Mouse (Mus musculus) cerebellum, postnatal 36 days (tissue): ENCODE measurements around the gene Slc25a45.

Experiments
- DNase-seq, 2 experiments: peaks; one replicate each; pipeline ENCODE4 v3.0.0; 2021 to 2022; ENCODE audit warnings: mixed read lengths in 2 of 2

Gene Slc25a45

DNA sequence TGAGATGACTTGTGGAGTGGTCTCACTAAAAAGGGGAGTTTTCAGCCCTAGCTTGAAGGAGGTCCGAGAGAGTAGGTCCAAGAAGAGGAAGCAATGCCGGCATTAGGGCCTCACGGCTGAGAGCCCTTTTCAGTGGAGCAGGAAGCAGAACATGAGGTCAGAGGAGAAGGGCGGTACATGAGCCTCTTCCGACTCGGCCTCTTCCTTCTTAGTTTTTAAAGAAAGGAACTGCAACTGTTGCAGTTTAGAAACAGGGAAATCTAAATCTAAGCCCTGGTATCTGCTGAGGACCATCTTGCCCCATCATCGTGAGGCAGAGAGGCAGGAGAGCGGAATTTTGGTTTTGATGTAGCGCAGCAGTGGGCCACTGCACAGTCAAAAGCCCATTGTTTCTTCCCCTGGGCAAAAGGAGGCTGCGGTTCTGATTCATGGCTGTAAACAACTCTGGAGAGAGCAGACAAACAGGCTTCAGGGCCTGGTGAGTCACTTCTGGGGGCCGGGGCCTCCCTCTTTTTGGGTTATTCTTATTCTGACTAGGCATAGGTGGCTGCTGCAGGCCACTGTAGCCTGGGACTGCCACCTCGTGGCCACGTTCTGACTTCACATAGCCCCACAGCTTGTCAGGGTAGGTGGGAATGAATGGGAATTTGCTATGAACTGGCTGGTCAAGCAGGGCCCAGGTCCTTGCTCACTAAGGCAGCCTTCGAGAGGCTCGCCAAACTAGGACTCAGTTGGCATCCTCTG, at the start of gene Slc25a45:
TSS of gene Slc25a45 (plus strand) at position 191 of the 744 bp plus-strand sequence.
- DNase-seq: peak; percentile 79

DNA sequence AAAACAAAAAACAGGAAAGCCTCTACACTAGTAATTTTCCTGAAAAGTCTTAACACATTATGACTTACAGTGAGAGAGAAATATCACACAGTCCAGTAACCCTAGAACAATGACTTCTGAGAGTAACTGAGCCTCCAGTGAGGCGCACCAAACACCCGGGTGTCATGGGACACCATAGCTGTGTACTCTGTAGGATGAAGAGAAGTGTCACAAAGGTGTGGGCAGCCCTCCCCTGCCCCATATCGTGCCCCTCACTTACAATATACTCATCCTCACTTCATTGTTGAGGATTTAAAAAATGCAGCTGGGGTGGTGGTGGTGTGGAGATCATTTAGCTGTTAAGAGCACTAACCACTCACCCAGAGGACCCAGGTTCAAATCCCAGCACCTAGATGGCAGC, 49.5 kb upstream of the Slc25a45 start:
- DNase-seq: no peak

DNA sequence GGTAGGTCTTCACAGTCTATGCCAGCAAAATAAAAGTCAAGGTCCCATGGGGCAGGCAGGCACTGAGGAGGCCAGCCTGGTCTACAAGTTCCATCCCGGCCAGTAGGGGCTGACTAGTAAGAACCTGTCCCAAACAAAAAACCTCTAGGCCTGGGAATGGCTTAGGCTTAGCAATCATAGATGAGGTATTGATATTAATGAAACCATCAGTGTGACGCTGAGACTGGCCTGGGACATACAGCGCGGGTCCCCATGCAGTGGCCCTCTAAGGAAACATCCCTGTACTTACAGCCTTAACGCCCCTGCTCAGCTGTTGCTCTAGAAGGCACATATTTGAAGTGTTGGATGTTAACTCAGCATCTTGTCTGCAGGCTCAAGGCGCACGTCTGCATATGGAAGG, 48.7 kb upstream of the Slc25a45 start:
- DNase-seq: no peak

DNA sequence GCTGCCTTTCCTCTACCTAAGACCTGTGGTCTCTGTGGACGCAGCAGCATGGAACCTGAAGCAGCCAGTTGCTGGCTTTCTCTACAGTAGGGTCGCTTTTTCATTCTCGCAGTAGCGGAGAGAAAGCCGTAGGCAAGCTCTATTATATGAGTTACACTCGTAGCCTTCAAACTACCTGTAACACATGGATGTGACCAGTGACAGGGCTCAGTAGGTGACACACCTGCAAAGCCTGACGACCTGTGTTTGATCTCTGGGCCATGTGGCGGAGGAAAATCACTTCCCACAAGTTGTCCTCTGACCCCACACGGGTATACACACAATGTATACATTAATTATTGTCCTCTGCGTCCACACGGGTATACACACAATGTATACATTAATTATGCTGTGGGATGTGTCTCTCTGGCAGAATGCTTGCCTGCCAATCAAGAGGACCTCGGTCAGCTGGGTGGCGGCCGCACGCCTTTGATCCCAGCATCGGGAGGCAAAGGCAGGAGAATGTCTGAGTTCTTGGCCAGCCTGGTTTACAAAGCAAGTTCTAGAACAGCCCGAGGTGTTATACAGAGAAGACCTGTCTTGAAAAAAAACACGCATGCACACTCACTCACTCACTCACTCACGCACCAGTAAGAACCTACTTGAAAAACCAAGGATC, 47.5 kb upstream of the Slc25a45 start:
- DNase-seq: no peak

DNA sequence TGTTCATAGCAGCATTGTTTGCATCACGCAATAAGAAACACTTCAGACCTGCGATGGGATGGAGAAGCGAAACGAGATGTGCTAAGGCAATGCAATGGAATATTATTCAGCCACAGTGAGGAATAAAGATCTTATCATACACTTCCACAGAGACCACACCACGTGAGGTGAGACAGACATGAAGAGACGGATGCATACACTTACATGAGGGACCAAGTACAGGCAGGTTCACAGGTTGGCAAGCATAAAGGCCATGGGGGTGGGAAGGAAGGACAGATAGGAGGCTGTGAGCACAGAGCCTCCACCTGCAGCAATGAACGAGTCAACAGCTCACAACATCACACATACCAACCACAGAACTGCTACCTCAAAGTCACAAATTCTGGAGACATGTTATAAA, 46.8 kb upstream of the Slc25a45 start:
- DNase-seq: no peak

DNA sequence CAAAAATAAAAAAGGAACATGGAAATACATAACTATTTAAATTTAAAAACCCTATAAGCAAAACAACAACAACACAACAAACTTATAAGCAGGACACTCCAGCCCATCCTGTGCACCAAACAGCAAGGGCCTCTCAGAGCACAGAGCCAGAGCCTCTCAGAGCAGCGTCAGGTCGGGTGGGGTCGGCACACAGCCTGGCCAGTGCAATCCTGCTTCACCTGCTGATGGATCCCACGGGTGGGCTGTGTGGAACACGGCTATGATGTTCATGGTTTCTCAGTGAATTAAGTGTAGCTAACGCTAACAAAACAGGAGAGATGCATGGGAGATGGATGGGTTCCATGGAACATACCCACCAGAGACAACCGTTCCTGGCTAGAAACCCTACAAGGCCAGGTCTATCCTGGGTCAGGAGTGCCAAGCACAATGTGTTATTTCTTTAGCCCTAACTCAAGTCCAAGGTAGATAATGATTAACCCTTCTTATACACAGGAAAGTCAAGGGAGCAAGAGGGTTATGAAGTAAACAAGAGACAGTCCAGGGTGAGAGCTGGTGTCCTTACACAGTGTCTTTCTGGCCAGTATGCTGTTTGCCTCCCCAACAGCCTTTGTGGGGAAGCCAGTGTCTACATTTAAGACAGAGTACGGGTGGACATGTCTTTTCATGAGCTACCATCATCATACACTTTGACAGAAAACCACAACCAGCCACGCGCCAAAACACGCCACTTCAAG, 46.2 kb upstream of the Slc25a45 start:
- DNase-seq: no peak

DNA sequence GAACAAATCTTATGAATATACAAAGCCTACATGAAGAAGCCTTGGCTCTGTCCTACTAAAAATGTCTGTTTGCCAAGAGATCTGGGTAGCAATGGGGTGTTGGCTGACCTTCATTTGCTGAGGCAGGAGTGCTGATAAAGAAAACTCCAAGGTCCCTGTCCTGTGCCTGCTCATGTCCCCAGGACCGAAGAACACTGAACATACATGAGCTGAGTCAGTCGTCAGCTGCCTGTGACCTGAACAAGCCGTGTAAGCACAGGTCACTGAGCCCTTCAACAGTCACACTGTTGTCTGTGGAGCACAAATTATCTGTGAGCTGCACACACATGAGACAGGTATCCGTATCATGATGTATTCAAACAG, 45.7 kb upstream of the Slc25a45 start:
- no peak for DNase-seq

DNA sequence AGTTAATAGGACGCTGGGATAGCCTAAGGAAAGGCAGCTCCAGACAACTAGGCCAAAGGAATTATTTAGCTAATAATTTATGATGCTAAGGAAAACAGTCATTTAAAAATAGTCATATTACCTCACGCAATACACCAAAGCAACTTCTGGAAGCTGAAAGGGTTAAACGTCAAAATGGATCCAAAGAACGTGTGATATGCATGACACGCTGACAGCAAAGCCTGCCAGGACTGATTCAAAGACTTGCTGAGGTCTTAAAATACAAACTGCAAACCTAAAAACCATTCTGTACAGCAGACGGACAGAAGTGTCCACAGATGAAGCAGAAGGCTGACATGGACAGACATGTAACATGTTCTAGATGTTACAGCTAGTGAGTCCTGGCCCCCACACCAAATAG, 45.3 kb upstream of the Slc25a45 start:
- DNase-seq: no peak

DNA sequence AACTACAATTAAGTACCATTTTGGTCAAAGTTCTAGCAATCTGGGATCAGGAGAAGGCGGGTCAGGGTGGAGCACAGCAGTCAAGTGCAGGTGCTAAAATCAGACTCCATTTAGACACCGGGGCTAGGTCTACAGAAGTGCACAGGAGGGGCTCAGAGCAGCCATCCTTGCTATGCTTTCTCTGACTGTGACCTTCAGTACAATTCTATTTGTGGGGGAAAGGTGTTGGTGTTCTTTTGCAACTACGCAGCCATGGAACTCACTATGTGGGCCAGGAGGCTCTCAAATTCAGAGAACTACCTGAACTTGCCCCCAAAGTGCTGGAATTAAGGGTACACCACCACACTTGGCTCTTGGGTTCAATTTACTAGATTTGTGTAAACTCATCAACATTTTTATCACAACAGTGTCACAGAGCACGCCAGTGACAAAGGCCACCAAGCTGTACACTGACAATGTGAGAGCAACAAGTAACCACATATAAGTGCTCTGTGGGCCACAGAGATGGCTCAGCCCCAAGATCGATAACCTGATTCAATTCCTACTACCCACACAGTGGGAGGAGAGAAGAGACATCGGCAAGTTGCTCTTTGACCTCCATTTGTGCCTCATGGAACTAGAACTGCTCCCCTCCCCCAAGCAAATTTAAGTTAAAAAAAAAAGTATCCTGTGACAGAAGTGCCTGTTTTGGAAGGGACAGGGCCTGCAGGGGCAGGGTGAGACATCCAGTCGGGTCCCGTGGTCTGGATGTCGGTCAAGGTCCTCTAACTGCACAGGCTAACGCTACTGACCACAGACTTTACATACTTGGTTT, 44.1 kb upstream of the Slc25a45 start:
- no peak for DNase-seq

DNA sequence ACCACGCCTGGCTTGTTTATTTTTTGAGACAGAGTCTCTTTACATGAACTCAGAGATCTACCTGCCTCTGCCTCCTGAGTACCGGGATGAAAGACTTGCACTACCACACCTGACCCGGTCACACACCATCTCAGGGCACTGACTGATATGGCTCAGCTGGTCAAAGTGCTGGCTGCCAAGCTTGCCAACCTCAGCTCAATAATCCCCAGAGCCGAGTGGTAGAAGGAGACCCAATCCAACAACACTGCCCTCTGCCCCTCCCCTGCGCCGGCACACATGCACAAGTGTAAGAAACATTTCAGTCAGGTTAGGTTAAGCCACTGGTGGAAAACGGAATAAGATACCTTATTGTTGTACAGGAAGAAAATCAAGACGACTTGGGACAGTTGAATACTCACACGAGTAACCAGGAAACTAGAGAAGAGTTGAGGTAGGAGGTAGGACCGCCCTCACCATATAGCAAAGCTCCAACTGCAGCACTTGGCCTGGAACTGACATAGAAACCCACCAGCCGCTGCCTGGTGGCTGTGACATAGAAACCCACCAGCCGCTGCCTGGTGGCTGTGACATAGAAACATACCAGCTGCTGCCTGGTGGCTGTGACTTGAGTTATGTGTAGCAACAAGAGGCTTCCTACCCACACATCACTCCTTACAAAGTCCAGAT, 43.2 kb upstream of the Slc25a45 start:
- no peak for DNase-seq

DNA sequence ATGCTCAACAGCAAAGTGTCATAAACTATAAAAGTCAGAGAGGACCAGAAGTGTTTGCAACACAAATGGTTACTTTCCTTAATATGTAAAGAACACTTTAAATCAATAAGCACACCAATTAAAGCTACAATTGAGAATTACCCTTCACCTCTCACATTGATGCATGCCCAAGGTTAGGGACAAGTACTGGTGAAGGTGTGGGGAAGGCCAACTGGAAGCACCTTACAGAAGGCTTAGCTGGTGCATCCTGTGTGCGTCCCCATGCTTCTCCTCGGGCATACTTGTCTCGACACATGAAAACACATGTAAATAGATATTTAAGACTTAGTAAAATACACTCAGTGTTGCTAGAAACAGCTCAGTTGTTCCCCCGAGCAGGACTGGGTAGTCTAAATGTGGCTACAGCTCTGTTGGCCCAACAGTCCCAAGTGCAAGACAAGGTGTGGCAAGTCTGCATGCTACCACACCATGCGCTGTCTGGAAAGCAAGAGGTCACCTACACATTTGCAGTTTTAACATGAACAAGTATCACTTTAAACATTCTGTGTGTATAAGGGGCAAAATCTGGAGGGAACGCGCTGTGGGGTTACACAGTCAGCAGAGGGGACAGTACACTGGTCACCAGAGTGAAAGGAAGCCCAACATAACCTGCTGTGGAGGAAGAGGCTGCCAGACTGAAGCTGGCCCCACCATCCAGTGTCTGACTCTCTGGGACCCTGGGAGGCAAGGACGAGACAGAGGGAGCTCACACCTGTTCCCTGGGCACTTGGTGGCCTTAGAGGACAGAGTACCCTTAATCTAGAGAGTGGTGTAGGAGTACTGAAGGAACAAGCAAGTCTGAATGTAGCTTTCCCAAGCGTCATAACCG, 42.3 kb upstream of the Slc25a45 start:
- DNase-seq: no peak

DNA sequence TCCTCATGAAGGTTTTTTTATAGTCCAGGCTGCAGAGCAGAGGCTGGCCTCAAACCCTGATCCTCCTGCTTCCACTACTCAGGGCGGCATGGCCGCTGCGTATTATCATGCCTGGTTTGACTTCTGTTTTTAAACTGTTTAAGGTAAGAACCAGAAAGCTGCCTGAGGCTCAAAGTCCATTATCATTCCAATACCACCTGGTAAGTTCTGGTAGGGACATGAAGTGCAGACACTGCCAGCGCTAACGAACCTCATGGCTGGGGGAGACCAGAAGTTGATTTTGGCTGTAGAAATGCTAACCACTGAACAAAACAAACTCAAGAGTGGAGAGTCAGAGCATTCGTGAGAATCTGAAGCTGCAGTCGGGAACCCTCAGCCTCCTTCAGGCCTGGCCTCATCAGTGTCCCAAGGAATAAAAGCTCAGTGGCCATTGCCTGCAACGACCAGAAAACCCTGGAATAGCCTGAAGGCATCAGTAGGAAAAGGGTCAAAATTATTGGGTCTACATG, 41.6 kb upstream of the Slc25a45 start:
- no peak for DNase-seq

DNA sequence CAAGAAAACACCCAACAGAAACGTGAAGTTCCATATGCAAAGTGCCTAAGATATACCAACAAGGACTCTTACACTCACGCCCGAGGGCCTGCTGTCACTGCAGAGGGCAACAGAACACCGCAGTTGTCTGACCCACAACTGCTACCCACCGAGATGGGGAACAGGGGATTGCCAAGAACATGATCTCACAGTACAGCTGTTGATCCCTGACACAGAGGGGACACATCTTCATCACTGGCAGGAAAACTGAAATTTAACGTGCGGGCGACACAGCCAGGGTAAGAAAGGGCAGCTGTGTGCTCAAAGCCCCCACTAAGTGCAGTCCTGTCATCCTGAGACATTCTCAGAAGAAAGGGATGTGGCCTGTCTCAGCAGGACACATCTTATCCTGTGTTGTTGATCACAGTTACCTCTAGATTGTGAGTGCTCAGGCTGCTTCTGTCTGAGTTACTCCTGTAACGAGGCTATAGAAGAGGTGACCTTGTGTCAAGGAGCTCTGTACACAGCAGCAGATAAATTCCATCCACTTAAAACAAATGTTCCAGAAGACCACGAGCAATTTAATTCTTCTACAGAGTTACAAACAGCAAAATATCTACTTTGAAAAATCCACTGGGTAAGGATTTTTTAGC, 40.6 kb upstream of the Slc25a45 start:
- no peak for DNase-seq

DNA sequence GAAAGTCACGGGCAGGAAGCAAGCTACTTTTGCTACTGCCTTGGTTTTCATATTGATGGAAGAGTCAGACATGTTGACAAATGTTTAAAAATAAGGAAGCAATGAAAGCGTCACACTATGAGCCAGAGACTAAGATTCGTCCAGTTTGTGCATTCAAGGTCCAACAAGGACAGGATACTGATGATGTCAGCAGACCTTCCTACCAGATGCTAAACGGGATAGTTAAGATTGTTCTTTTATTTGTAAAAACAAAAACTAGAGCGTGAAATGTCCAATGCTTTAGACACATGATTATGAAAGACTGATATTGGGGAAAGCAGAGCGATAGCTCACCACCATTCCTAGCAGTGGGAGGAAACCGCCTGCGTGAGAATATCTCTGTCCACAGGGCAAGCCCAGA, 40.0 kb upstream of the Slc25a45 start:
- no peak for DNase-seq

DNA sequence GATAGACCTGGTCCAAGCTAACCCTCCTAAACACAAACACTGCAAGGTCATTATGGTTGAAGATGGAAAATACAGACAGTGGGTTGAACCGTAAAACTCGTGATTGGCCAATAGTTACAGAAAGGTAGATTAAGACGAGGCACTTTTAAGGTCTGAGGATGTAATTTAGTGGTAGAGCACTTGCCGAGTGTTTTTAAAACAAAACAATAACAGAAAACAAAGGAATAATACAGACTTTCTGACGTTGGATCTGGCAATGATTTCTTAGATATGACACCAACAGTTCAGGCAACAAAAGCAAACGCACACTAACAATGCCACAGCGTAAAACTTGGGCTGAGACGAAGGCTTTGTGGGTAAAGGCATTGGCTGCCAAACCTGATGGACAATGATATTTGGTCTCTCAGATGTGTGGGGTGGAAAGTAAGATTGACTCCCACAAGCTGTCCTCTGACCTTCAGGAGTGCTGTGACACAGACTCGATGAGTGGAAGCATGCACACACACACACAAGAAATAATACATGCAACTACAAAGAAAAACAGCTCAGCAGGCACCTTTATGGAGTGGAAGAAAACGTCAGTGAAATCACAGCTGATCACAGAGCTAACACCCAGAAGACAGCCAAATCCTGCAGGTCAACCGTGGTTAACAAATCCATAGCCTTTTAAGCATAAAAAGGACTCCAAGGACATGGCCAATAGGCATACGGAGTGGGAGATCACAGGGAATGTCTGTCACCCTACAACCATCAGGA, 39.3 kb upstream of the Slc25a45 start:
- no peak for DNase-seq

DNA sequence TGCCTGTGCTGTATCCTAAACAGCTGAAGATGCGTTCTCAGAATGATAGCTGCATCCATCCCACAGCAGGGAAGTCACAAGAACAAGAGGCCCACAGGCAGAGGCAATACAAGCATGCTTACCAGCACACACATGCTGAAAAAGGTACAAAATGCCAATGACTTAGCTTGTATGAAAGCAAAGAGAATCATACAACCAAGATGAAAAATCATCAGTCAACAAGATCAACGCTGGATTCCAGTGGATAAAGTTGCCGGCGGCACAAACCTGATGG, 38.8 kb upstream of the Slc25a45 start:
- no peak for DNase-seq

DNA sequence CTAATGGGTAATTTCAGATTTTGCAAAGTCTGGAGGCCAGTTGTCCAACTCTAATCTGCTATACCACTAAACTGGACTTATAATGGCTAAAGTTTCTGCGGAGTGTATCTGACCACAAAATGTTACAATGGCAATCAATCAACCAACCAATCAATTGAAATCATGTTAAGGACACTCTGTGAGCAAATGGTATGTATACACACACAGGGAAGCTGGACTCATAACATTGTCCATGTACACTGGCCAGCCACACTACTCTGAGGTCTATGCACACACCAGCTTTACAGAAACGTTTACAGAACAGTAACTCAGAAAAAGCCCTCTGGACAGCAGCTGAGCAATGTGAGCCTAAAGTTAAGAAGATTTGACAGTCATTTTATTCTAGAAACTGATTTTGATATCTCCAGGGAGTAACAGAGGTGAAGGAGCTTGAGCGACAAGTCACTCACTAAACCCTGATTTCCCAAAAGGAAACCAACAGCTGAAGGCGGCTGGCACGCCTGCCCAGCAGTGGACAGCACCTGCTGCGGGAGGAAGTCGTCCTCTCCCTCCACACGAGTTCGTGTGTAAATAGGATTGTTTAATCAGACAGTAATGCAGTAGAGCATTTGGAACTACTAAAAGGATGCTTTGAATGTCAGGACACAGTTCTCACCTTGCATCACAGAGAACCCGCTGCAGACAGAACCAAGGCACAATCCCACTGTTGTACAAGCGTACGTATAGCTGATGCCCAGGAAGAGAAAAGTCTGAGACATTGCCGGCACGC, 38.1 kb upstream of the Slc25a45 start:
- DNase-seq: no peak

DNA sequence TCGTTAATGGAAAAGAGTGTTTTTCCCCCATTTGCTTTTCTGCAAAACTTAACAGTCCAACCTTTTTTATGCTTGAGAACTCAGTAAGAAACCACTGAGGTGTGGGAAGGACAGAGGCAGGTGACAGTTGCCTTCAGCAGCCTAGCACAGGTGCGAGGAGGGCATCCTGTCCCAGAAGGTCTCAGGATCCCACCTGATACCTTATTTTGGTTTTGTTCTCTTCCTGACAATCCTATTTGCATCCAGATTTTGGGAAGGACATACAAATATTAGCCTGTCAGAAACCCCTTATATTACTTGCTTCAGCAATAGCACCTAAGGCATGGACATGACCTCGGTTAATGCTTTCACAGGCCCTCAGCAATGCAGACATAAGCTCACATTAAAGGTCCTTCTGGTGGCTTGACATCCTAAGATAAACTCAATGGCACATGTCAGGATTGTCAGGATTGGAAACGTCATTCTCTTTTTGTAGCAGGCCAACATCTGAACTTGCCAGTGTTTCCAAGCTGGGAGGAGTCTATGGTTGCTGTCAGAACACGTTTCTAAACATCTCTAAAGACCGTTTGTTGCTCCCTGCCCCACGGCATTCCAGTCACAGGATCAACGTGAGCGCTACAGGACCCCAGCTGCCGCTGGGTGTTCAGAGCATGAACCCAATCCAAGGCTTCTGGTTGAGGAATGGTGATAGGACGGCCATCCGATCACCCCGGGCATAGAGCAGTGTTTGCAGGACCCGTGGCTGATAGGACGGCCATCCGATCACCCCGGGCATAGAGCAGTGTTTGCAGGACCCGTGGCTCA, 37.3 kb upstream of the Slc25a45 start:
- no peak for DNase-seq
